Mouse (Mus musculus) T-cell, adult 2 months (primary cell): Measurements from ENCODE around the gene Myo3b.

ENCODE experiments used
- DNase-seq: peaks from one replicate; pipeline ENCODE4 v3.0.0; 2022; ENCODE audit warnings: low spot score

The Myo3b gene

GRCm38 (mm10) chr2:70065729-70066300, 26.9 kb downstream of the Myo3b start:
- no peak for DNase-seq

GRCm38 (mm10) chr2:70066338-70067022, 27.6 kb downstream of the Myo3b start:
- no peak for DNase-seq

DNA sequence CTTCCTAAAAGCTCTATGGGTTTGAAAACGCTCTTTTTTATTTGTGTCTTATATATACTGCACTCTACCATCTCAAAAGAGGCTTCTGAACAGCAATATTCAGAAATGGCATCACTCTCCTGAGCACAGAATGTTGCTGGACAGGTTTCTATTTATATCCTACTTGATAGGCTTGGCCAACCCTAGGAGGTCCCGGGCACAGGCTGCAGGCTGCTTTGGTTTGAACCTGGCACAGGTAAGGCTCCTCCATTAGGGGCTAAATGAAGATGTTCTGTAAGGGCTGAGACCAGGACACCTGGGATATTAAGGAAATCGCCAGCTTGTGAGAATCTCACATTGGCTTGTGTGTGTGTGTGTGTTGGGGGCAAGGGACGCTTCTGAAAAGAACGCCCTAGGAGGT, 30.9 kb downstream of the Myo3b start:
- DNase-seq, result no peak

DNA sequence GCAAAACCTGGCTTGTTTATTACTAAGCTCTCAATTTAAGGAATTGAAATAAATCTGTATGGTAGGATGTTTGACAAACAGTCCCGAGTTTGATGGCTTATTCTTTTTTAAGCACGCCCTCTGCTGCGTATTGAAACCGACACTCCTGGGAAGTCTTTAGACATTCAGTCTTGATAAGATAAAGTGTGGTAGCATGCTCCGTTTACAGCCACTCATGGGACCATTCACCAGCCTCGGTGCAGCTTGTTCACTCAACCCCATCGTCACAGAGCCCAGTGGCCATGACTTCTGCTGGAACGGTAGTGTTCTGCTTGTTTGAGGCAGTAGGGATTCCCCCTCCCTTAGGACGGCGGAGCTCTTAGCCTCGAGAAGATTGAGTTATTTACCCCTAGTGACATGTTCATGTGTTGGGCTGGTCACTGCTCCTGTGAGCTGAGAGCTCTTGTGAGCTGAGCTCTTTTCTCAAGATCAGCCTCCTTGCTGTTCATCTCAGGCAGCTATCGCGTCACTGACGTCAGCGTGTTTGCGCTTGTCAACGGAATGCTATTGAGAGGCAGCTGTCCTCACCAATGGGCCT, 44.6 kb downstream of the Myo3b start:
- no peak for DNase-seq

GRCm38 (mm10) chr2:70091261-70091660, 52.3 kb downstream of the Myo3b start:
- peak; percentile 53 for DNase-seq

- DNase-seq, result peak; percentile 54
These were observed 53.0 kb downstream of the Myo3b start for GRCm38 (mm10) chr2:70091801-70092522.

GRCm38 (mm10) chr2:70092665-70093064, 53.7 kb downstream of the Myo3b start:
- DNase-seq, result peak; percentile 23

DNA sequence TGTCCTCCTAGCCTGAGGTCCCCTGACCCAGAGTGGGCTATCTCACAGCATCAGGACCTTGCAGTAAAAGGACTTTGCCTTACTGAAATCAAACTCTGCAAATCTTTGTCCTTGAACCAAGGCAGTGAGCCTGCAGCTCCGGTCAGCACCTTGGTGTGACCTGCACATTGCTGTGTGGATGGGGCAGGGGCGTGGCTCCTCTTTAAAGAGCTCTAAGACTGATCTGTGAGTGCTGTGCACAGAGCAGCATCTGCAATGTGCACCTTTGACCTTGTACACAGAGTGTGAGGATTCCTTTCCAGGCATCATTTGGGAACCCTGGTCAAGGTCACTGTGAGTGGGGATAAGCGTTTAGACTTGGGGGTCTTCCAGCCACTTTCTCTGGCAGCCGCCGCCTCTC, 55.5 kb downstream of the Myo3b start:
- no peak for DNase-seq

GRCm38 (mm10) chr2:70097229-70098095, 58.5 kb downstream of the Myo3b start:
- DNase-seq, result no peak

DNA sequence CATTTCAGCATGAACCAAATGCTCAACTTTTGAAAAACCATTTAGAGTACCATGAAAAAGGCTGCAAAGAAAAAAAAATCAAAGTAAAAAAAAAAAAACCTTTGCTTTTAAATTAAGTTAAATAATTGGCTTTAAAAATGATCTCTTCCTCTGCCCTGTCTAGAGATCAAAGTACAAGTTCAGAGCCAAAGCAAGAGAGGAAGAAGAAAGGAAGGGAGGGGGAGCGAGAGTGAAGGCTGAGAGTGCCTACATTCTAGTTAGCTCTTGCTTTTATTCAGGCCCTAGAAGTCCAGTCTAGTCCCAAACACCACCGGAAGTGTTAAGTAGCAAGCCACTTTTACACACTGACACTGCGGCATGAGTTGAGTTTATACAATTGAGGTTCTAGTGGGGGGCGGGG, 60.5 kb downstream of the Myo3b start:
- no peak for DNase-seq

DNA sequence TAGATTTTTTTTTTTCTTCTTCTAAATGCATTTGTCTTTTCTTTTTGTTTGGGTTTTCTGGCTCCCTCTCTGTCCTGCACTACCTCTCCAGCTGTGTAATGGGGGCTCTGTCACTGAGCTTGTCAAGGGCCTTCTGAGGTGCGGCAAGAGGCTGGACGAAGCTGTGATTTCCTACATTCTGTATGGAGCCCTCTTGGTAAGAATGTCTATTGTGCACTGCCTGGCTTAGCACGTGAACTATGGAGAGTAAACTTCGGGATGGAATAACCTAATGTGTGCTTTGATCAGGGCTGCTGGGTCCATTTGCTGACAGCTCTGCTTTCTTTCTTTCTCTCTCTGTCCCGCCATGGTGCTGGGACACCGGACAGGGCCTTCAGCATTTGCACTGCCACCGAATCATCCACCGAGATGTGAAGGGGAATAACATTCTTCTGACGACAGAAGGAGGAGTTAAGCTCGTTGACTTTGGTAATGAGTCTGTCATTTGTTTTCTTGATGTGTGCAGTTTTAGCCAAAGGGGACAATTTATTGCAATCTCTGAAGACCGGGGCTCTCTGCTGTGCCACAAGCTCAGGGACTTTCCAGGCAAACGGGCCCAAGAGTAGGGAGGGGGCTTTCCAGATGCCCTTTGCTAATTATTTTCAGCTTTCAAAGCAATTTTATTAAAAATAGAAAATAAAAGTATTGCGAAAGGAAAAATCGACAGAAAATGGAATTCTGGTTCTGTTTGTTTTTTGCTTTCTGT, 66.5 kb downstream of the Myo3b start:
- no peak for DNase-seq

- no peak for DNase-seq
These were observed 70.1 kb downstream of the Myo3b start for GRCm38 (mm10) chr2:70109010-70109409.

- no peak for DNase-seq
These were observed 75.2 kb downstream of the Myo3b start for GRCm38 (mm10) chr2:70113798-70114782.

GRCm38 (mm10) chr2:70118376-70119264, 79.7 kb downstream of the Myo3b start:
- DNase-seq, result no peak

GRCm38 (mm10) chr2:70119265-70119663, 80.3 kb downstream of the Myo3b start:
- DNase-seq, result no peak

DNA sequence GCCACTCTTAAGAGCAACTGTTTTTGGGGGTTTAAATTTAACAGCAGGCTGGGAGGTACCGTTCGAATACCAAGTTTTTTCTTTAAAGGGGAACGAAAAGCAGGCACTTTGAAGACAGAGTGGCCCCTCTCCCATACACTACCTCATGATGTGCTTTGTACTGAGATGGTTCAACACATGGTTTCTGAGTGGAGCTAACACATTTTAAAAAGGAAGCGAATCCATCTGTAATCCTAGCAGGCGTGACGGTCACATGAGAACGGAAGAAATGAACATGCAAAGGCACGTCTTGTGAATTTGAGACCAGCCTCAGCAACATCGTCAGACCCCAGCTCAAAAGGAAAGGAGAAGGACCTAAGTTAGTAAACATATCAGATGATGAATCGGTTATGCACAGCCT, 87.4 kb downstream of the Myo3b start:
- no peak for DNase-seq

- peak; percentile 66 for DNase-seq
These were observed 87.9 kb downstream of the Myo3b start for GRCm38 (mm10) chr2:70126783-70127182.

- no peak for DNase-seq
These were observed 88.6 kb downstream of the Myo3b start for GRCm38 (mm10) chr2:70127351-70128148.
